Comparison of ENCODE assay signal across 26 mouse cellular contexts in genomic region chr3:15106281-15106680, GRCm38 (mm10).
DNase-seq lines count a peak whose midpoint lies in the region; ATAC-seq lines count a peak whose summit lies in the region.
"Had no signal": no experiment of that assay in that cellular context is flagged by ENCODE, and none has a peak within 500 bp of the region (broad histone marks: within the 10 kb centered on the region; RNA-seq: fewer than 3 reads in every experiment).

No protein-coding gene starts in this region.

- H3K27ac ChIP-seq in limb, embryonic 10.5 days: peak overlapping the region; percentile 36; the same call in 1 of the 2 replicates
- no peak overlapping the region for H3K27ac ChIP-seq in forebrain, embryonic 13.5 days
- H3K27ac ChIP-seq: forebrain, embryonic 10.5 days; gastrocnemius, adult 2 months; heart, embryonic 13.5 days; hindbrain, embryonic 12.5 days; hindbrain, embryonic 15.5 days had no signal

- no peak overlapping the region for H3K4me3 ChIP-seq in limb, embryonic 10.5 days
- no peak overlapping the region for H3K4me3 ChIP-seq in forebrain, embryonic 13.5 days
- H3K4me3 ChIP-seq: forebrain, embryonic 10.5 days; gastrocnemius, adult 2 months; heart, embryonic 13.5 days; hindbrain, embryonic 12.5 days; hindbrain, embryonic 15.5 days had no signal

- peak; percentile 65 for ATAC-seq in common myeloid progenitor, adult 5-6 weeks (replicated peaks; ENCODE audit: low read depth, poor library complexity, severe bottlenecking)
- no peak for ATAC-seq in forebrain, embryonic 13.5 days
- ATAC-seq: activated CD4-positive, CD25-positive, alpha-beta regulatory T cell, adult 4 months; forebrain, embryonic 14.5 days; forebrain, postnatal 0 days had no signal

- no peak overlapping the region for H3K4me2 ChIP-seq in forebrain, embryonic 13.5 days
- H3K4me2 ChIP-seq: heart, embryonic 13.5 days; hindbrain, embryonic 12.5 days; hindbrain, embryonic 15.5 days had no signal

- H3K27me3 ChIP-seq in limb, embryonic 10.5 days (ENCODE audit: low read depth, poor library complexity, severe bottlenecking): no peaks in the 10 kb centered on the region
- no peaks in the 10 kb centered on the region for H3K27me3 ChIP-seq in forebrain, embryonic 13.5 days
- H3K27me3 ChIP-seq: heart, embryonic 13.5 days; hindbrain, embryonic 12.5 days; hindbrain, embryonic 15.5 days had no signal

- H3K36me3 ChIP-seq in limb, embryonic 10.5 days: no peaks in the 10 kb centered on the region
- no peaks in the 10 kb centered on the region for H3K36me3 ChIP-seq in forebrain, embryonic 13.5 days (ENCODE audit: poor library complexity, severe bottlenecking)
- H3K36me3 ChIP-seq: forebrain, embryonic 10.5 days; heart, embryonic 13.5 days; hindbrain, embryonic 12.5 days; hindbrain, embryonic 15.5 days had no signal

- no peak overlapping the region for H3K9ac ChIP-seq in forebrain, embryonic 13.5 days
- H3K9ac ChIP-seq: forebrain, postnatal 0 days; heart, embryonic 13.5 days; hindbrain, embryonic 12.5 days; hindbrain, embryonic 15.5 days had no signal

- H3K9me3 ChIP-seq in limb, embryonic 10.5 days (replicated peaks): no peaks in the 10 kb centered on the region
- H3K9me3 ChIP-seq in forebrain, embryonic 13.5 days (replicated peaks): no peaks in the 10 kb centered on the region
- H3K9me3 ChIP-seq: forebrain, embryonic 10.5 days; heart, embryonic 13.5 days; hindbrain, embryonic 12.5 days; hindbrain, embryonic 15.5 days had no signal

- WGBS in limb, embryonic 10.5 days: 85% methylated on average over 6 of the region's 6 CpGs
- 91% methylated on average over 6 of the region's 6 CpGs for WGBS in forebrain, embryonic 13.5 days

- peak; percentile 22 for DNase-seq in thymus, postnatal 25 days
- no peak for DNase-seq in thymus, adult 18-20 months
- DNase-seq in 416B (ENCODE audit: low read depth): peak; percentile 92
- DNase-seq in limb, embryonic 10.5 days (ENCODE audit: low spot score): no peak
- no peak for DNase-seq in testis, postnatal 10 days (ENCODE audit: low spot score)
- no peak for DNase-seq in urinary bladder, postnatal 10 days (ENCODE audit: low spot score)
- DNase-seq: adrenal gland, adult 8-10 months; adrenal gland, postnatal 25 days; cerebellum, adult 11-12 months; cerebellum, adult 8-10 months; cerebellum, postnatal 10 days; cerebellum, postnatal 36 days; forebrain, postnatal 0 days; gastrocnemius, adult 2 months; gastrocnemius, postnatal 14 days; heart, adult 18-20 months; heart, postnatal 14 days; heart, postnatal 4 days had no signal

- H3K4me1 ChIP-seq in limb, embryonic 10.5 days: peaks cover 11% of the 10 kb centered on the region
- no peaks in the 10 kb centered on the region for H3K4me1 ChIP-seq in forebrain, embryonic 13.5 days
- H3K4me1 ChIP-seq: heart, embryonic 13.5 days; hindbrain, embryonic 12.5 days; hindbrain, embryonic 15.5 days had no signal

Comparison
In these comparisons a context has a peak if more than half of its experiments do, and no peak if none do; other contexts are left out.
1. DNase-seq: peak in thymus, postnatal 25 days (single experiment) and 416B (single experiment); none in thymus, adult 18-20 months (0 of 2), limb, embryonic 10.5 days (single experiment), testis, postnatal 10 days (single experiment) and urinary bladder, postnatal 10 days (single experiment).